Mouse (Mus musculus) c-Kit-positive CD71-positive TER-119-negative erythroid progenitor cells, embryonic 14.5 days (primary cell): ENCODE data around the gene Gm28635.
"Not testable (repeated sequence)": the region's sequence is repeated elsewhere in the genome, so short reads cannot be mapped to it uniquely, and the experiment has no call there.

Source experiments
- DNase-seq: peaks from one replicate; pipeline ENCODE4 v3.0.0-alpha.2; 2013; ENCODE audit warnings: low read depth

Gene Gm28635

GRCm38 (mm10) chr2:84688080-84688844, 10.4 kb upstream of the Gm28635 start:
- no peak for DNase-seq

DNA sequence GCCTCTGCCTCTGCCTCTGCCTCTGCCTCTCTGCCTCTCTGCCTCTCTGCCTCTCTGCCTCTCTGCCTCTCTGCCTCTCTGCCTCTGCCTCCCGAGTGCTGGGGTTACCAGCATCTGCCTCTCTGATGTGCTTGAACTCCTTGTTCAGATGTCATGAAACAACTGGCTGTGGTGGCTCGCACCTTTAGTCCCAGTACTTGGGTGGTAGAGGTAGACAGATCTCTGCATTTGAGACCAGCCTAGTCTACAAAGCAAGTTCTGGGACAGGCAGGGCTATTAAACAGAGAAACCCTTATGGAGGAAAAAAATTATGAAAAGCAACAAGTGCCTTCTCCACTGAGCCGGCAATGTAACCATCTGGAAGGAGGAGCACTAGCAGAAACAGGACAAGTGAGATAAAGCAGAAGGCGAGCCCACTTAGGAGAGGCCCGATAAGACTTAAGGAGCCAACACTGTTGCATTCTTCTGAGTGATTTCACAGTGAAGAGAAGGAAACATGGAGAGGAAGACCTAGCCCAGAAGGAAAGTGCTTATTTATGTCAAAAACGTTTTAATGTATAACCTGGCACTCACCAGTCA, 4.9 kb upstream of the Gm28635 start:
- DNase-seq = no peak

GRCm38 (mm10) chr2:84679016-84679415, 1.2 kb upstream of the Gm28635 start, which contains the start of gene Tmx2:
Tmx2 (minus strand) TSS chr2:84679140.
- no peak for DNase-seq

- no peak for DNase-seq
These were observed 422 bp downstream of the Gm28635 start for GRCm38 (mm10) chr2:84677270-84677967.

DNA sequence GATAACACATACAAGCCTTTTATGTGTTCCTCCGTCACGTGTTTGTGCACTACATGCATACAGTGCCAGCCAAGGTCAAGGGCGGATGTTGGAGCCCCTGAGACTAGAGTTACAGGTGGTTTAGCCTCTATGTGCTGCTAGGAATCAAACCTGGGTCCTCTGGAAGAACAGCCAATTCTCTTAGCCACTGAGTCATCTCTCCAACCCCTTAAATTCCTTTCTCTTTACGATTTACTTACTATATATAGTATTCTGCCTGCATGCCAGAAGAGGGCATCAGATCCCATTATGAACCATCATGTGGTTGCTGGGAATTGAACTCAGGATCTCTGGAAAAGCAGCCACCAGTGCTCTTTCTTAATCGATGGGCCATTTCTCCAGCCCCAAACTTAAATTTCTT, 6.3 kb downstream of the Gm28635 start:
- not testable (repeated sequence) for DNase-seq

GRCm38 (mm10) chr2:84670569-84670933, 7.3 kb downstream of the Gm28635 start, which contains the start of gene Selenoh:
Selenoh (minus strand) TSS chr2:84670770.
- DNase-seq = peak; percentile 89

DNA sequence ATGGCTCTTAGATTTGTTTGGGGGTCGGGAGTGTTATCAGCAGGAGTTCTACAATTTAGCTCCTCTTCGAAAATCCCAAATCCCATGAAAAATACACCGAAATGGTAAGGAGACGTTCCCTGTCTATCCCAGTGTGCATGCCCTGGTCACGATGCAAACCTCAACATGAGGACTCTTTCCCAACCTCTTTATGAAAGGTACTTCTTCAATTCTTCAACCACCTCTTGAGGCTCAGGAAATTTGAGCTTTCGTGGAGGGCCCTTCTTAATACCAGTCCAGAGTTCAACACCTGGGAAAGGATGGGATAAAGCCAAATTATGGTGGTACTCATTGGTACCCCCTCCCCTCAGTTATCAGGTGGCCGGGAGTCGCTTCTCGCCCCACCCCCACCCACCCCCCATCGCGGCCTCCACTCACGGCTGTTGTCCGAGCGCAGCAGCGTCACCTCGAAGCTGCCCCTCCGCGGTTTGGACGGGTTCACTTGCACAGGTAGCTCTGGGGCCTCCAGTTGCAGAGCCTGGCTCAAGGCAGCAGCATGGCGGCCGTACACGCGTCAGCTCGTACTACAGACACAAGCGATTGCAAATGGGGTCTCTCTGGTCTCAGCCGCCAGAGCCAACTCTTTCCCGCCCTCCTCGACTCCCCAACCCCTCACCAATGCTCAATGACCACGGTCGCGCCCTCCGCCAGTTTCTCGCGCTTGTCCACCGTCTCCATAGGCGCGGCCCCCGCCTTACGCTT, 7.8 kb downstream of the Gm28635 start:
- DNase-seq = no peak

GRCm38 (mm10) chr2:84666081-84666480, 11.8 kb downstream of the Gm28635 start:
- DNase-seq = no peak

DNA sequence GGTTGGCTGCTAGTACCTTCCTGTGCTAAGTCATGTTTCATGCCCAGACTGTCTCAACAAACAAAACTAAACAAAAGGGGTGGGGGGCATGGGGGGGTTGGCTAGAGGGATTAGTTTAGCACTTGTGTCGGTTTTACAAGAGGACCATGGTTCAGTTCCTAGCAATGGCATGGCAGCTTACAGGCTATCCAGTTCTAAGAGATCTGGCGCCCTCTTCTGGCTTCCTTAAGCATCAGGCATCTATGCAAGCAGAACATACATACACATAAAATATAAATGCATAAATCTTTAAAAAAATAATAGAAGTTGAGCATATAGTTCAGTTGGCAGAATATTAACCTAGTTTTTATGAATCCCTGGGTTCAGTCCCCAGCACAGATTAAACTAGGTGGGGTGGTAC, 15.0 kb downstream of the Gm28635 start:
- no peak for DNase-seq

- no peak for DNase-seq
These were observed 17.6 kb downstream of the Gm28635 start for GRCm38 (mm10) chr2:84660253-84660652.

- DNase-seq = no peak
These were observed 19.0 kb downstream of the Gm28635 start, which contains the start of gene Btbd18 for GRCm38 (mm10) chr2:84658806-84659205. Btbd18 (plus strand) TSS chr2:84659079.

- DNase-seq = no peak
These were observed 22.0 kb downstream of the Gm28635 start for GRCm38 (mm10) chr2:84655864-84656263.

- DNase-seq = no peak
These were observed 24.5 kb downstream of the Gm28635 start for GRCm38 (mm10) chr2:84653354-84653753.

DNA sequence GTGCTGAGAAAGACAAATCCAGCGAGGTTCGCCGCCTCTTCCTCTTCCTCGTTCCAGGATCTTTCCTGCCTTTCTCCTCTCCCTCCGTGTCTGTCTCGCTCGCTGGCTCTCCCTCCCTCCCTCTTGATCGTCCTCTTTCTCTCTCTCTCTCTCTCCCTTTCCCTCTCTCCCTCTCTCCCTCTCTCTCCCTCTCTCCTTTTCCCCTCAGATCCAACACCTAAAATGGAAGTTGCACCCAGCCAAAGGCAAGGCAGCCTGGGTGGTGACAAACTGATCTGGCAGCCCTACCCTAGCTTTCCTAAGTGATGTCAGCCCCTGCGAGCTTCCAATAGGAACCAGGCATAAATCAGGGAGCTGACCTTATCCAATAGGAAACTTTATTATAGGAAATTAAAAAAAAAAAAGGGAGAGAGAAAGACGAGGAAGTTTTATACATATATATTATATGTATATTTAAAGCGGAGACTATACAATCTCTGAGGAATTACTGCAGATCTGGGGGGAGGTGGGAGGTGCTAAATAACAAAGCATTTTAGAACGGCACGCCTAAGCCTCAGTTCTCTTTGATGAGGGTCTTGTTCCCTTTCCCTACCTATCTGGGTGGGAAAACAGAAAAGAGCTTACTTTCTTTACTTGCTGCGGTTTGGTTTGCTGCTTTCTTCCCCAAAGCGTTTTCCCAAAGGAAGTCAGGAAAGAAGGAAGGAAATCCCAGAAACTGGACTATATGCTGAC, 27.2 kb downstream of the Gm28635 start, which contains the start of gene Ctnnd1:
TSS of gene Ctnnd1 (minus strand) at position 302 of the 732 bp plus-strand sequence.
- peak; percentile 74 for DNase-seq

DNA sequence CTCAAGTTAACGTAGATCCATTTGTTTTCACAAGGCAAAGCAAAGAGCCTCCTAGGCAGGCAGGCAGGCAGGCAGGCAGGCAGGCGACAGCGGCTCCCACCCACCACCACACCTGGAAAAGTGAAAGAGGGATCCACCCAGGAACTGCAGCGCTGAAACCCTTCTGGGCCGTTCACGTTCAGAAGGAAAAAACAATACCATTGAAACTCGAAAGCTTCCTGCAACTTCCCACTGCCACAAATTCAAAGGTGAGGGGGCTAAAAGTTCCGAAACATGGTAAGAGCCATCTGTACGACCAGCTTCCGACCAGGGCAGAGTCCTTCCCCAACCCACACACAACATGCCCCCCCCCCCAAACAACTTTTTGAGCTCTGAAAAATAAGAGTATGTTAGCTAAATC, 28.2 kb downstream of the Gm28635 start:
- DNase-seq = no peak

- DNase-seq = no peak
These were observed 29.5 kb downstream of the Gm28635 start for GRCm38 (mm10) chr2:84648369-84648768.

DNA sequence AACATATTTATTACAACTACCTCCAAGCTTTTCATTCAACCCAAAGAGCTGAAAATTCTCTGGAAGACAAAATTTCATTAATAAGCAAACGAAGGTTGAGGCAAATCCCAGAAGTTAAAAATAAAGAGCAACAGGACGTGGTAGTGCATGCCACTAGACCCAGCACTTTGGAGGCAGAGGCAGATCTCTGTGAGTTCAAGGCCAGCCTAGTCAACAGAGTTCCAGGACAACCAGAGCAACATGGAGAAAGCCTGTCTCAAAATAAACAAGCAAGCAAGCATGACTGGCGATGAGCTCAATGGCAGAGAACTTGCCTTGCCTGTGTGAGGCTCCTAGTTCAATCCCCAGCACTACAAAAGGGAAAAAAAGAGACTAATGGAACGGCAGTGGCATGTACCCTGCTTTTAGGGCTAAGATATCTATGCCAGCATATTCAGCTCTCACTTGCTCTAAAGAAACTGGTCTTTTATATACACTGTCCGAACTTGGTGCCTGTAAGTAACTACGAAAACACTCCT, 30.7 kb downstream of the Gm28635 start:
- DNase-seq = no peak

DNA sequence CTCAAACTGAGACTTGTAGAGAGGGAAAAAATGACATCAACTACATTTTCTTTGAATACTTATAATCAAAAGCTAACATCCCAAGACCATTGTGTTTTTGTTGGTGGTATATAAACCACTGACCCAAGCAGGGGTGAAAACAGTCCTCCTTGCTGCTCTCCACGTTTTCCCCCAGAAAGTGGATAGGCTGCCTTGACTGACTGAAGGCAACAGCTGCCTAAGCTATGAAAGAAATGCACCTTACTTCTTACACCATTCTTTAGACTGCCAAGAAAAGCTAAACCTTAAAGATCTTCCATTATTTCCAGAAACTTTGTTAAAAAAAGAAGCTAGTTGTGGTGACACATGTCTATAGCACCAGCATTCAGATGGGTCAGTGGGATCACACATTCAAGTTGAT, 31.7 kb downstream of the Gm28635 start:
- no peak for DNase-seq

DNA sequence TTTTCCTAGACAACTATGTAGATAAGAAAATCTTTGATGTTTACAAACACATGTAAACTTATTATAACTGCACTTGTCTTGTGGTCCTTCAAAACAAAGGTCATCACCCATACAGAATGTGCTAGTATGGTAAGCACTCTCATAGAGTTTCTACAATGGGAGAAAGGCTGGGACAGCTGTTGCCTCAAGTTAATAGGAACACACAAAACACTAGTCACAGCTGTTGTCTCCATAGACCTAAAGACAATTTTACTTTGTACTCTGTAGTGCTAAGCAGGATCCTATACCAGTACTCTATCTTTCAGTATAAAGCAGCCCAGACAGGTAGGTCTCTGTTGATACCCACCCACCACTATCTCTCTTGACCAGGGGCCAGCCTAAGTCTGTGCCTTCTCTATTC, 37.0 kb downstream of the Gm28635 start:
- no peak for DNase-seq

DNA sequence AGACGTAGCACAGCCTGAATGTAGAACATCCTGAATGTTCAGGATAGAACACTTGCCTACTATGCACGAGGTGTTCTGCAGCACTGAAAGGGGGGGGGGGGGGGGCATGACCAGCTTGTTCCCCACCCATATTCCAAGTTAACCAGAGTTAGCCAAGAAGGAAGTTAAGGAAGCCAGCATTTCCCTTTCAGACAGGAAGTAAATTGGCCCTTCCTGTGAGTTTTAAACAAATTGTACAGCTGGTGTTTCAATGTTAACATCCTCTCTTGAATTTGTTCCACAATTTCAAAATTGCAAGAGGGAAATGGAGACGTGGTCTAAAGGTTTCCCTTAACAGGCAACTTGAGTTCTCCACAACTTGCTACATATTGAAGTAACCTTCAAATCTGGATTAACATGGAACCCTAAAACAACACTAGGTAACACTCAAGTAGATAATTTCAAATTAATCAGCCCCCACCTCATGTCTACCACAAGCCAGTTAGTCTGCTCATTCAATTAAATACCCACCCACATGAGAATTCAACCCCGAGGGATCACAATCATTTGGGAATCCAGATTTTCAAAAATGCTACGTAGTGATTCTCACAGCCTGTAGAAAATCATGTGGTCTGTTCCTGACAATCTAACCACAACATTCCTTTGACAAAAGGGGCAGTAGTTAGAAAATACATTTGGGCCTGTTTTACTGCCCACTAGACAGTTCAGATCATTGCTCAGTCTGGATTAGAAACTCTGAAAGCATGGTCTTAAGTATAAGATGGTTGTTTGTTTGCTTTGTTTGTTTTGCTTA, 39.2 kb downstream of the Gm28635 start:
- no peak for DNase-seq
